Mouse (Mus musculus): ENCODE data around the gene Tmem63c. TPM values are rescaled to one million over a fixed set of nuclear protein-coding genes. Genes with fewer than 3 reads are reported as not detected.

Tmem63c gene
- polyA plus RNA-seq, 1 experiment from 2014 or later, result not detected

GRCm38 (mm10) chr12:87088331-87088730, 67.2 kb downstream of the Tmem63c start:
- Histone ChIP-seq H3K4me3 (ENCODE audit: low read depth, low read length) (no peak overlapping the region), H3K36me3 (ENCODE audit: control insufficient read depth, insufficient read depth, low read length) (no peaks in the 10 kb centered on the region), H3K4me2 (no peak overlapping the region), H3K27me3 (replicated peaks; ENCODE audit: control insufficient read depth, insufficient read depth, low read length) (no peaks in the 10 kb centered on the region), H3K4me1 (replicated peaks; ENCODE audit: control insufficient read depth, insufficient read depth, low read length) (0 out of 2 replicates have a peak, but pooled peaks cover 2% of the 10 kb centered on the region), H3K27ac (ENCODE audit: low read depth, low read length) (no peak overlapping the region), H3K9me3 (ENCODE audit: control insufficient read depth, low read length) (no peaks in the 10 kb centered on the region), H3K9ac (ENCODE audit: low read depth, low read length) (no peak overlapping the region)
- ATAC-seq (replicated peaks; ENCODE audit: low FRiP score), result no peak
- DNase-seq (ENCODE audit: low spot score), result no peak
- 36% methylated on average over 4 of the region's 4 CpGs for WGBS

GRCm38 (mm10) chr12:87089255-87089654, 68.1 kb downstream of the Tmem63c start:
- Histone ChIP-seq H3K27ac (ENCODE audit: low read depth, low read length) (no peak overlapping the region), H3K4me2 (no peak overlapping the region), H3K36me3 (ENCODE audit: control insufficient read depth, insufficient read depth, low read length) (no peaks in the 10 kb centered on the region), H3K27me3 (replicated peaks; ENCODE audit: control insufficient read depth, insufficient read depth, low read length) (no peaks in the 10 kb centered on the region), H3K9ac (ENCODE audit: low read depth, low read length) (no peak overlapping the region), H3K4me1 (replicated peaks; ENCODE audit: control insufficient read depth, insufficient read depth, low read length) (0 out of 2 replicates have a peak, but pooled peaks cover 2% of the 10 kb centered on the region), H3K9me3 (ENCODE audit: control insufficient read depth, low read length) (no peaks in the 10 kb centered on the region), H3K4me3 (ENCODE audit: low read depth, low read length) (no peak overlapping the region)
- 61% methylated on average over 4 of the region's 4 CpGs for WGBS
- DNase-seq (ENCODE audit: low spot score) (no peak), ATAC-seq (replicated peaks; ENCODE audit: low FRiP score) (no peak)

- H3K27me3 ChIP-seq (replicated peaks; ENCODE audit: control insufficient read depth, insufficient read depth, low read length), result no peaks in the 10 kb centered on the region
- WGBS, result 58% methylated on average over 2 of the region's 2 CpGs
- H3K4me2 ChIP-seq, result no peak overlapping the region
- H3K27ac ChIP-seq (ENCODE audit: low read depth, low read length), result no peak overlapping the region
- no peak for DNase-seq (ENCODE audit: low spot score)
- no peaks in the 10 kb centered on the region for H3K9me3 ChIP-seq (ENCODE audit: control insufficient read depth, low read length)
- no peak for ATAC-seq (replicated peaks; ENCODE audit: low FRiP score)
- H3K36me3 ChIP-seq (ENCODE audit: control insufficient read depth, insufficient read depth, low read length), result no peaks in the 10 kb centered on the region
- no peak overlapping the region for H3K4me3 ChIP-seq (ENCODE audit: low read depth, low read length)
- H3K4me1 ChIP-seq (replicated peaks; ENCODE audit: control insufficient read depth, insufficient read depth, low read length), result 0 out of 2 replicates have a peak, but pooled peaks cover 2% of the 10 kb centered on the region
- H3K9ac ChIP-seq (ENCODE audit: low read depth, low read length), result no peak overlapping the region
Measured at GRCm38 (mm10) chr12:87089701-87090100, 68.6 kb downstream of the Tmem63c start.

GRCm38 (mm10) chr12:87091916-87092315, 70.8 kb downstream of the Tmem63c start:
- H3K9me3 ChIP-seq (ENCODE audit: control insufficient read depth, low read length), result no peaks in the 10 kb centered on the region
- no peak overlapping the region for H3K9ac ChIP-seq (ENCODE audit: low read depth, low read length)
- no peak overlapping the region for H3K27ac ChIP-seq (ENCODE audit: low read depth, low read length)
- ATAC-seq (replicated peaks; ENCODE audit: low FRiP score) (no peak), DNase-seq (ENCODE audit: low spot score) (no peak)
- 55% methylated on average over 2 of the region's 2 CpGs for WGBS
- H3K27me3 ChIP-seq (replicated peaks; ENCODE audit: control insufficient read depth, insufficient read depth, low read length), result no peaks in the 10 kb centered on the region
- no peak overlapping the region for H3K4me3 ChIP-seq (ENCODE audit: low read depth, low read length)
- 0 out of 2 replicates have a peak, but pooled peaks cover 2% of the 10 kb centered on the region for H3K4me1 ChIP-seq (replicated peaks; ENCODE audit: control insufficient read depth, insufficient read depth, low read length)
- H3K36me3 ChIP-seq (ENCODE audit: control insufficient read depth, insufficient read depth, low read length), result no peaks in the 10 kb centered on the region
- H3K4me2 ChIP-seq, result no peak overlapping the region

GRCm38 (mm10) chr12:87093249-87093648, 72.1 kb downstream of the Tmem63c start:
- ATAC-seq (replicated peaks; ENCODE audit: low FRiP score), result no peak
- no peaks in the 10 kb centered on the region for H3K9me3 ChIP-seq (ENCODE audit: control insufficient read depth, low read length)
- 76% methylated on average over 4 of the region's 4 CpGs for whole genome bisulfite sequencing
- H3K36me3 ChIP-seq (ENCODE audit: control insufficient read depth, insufficient read depth, low read length), result no peaks in the 10 kb centered on the region
- no peak overlapping the region for H3K27ac ChIP-seq (ENCODE audit: low read depth, low read length)
- H3K27me3 ChIP-seq (replicated peaks; ENCODE audit: control insufficient read depth, insufficient read depth, low read length), result no peaks in the 10 kb centered on the region
- H3K4me1 ChIP-seq (replicated peaks; ENCODE audit: control insufficient read depth, insufficient read depth, low read length), result 0 out of 2 replicates have a peak, but pooled peaks cover 2% of the 10 kb centered on the region
- no peak overlapping the region for H3K4me3 ChIP-seq (ENCODE audit: low read depth, low read length)
- DNase-seq (ENCODE audit: low spot score), result no peak
- H3K4me2 ChIP-seq, result no peak overlapping the region
- H3K9ac ChIP-seq (ENCODE audit: low read depth, low read length), result no peak overlapping the region

- DNase-seq (ENCODE audit: low spot score), result no peak
- Histone ChIP-seq H3K4me3 (ENCODE audit: low read depth, low read length) (no peak overlapping the region), H3K36me3 (ENCODE audit: control insufficient read depth, insufficient read depth, low read length) (no peaks in the 10 kb centered on the region), H3K27me3 (replicated peaks; ENCODE audit: control insufficient read depth, insufficient read depth, low read length) (no peaks in the 10 kb centered on the region), H3K9ac (ENCODE audit: low read depth, low read length) (no peak overlapping the region), H3K4me2 (no peak overlapping the region), H3K27ac (ENCODE audit: low read depth, low read length) (no peak overlapping the region), H3K4me1 (replicated peaks; ENCODE audit: control insufficient read depth, insufficient read depth, low read length) (0 out of 2 replicates have a peak, but pooled peaks cover 2% of the 10 kb centered on the region), H3K9me3 (ENCODE audit: control insufficient read depth, low read length) (no peaks in the 10 kb centered on the region)
- ATAC-seq (replicated peaks; ENCODE audit: low FRiP score), result no peak
- 64% methylated on average over 6 of the region's 6 CpGs for WGBS
Measured at GRCm38 (mm10) chr12:87093671-87094070, 72.5 kb downstream of the Tmem63c start.

- H3K27ac ChIP-seq (ENCODE audit: low read depth, low read length), result no peak overlapping the region
- H3K4me3 ChIP-seq (ENCODE audit: low read depth, low read length), result no peak overlapping the region
- H3K4me2 ChIP-seq, result no peak overlapping the region
- ATAC-seq (replicated peaks; ENCODE audit: low FRiP score) (no peak), DNase-seq (ENCODE audit: low spot score) (no peak)
- H3K9ac ChIP-seq (ENCODE audit: low read depth, low read length), result no peak overlapping the region
- WGBS, result 82% methylated on average over 4 of the region's 4 CpGs
- H3K27me3 ChIP-seq (replicated peaks; ENCODE audit: control insufficient read depth, insufficient read depth, low read length), result peaks cover 26% of the 10 kb centered on the region
- no peaks in the 10 kb centered on the region for H3K36me3 ChIP-seq (ENCODE audit: control insufficient read depth, insufficient read depth, low read length)
- H3K9me3 ChIP-seq (ENCODE audit: control insufficient read depth, low read length), result no peaks in the 10 kb centered on the region
- no peaks in the 10 kb centered on the region for H3K4me1 ChIP-seq (replicated peaks; ENCODE audit: control insufficient read depth, insufficient read depth, low read length)
Measured at GRCm38 (mm10) chr12:87100331-87100730, 79.2 kb downstream of the Tmem63c start.

GRCm38 (mm10) chr12:87102165-87102631, 81.1 kb downstream of the Tmem63c start, which contains the start of gene Ngb:
Gene Ngb, minus strand, starts transcription at chr12:87102539.
- Histone ChIP-seq H3K27me3 (replicated peaks; ENCODE audit: control insufficient read depth, insufficient read depth, low read length) (peaks cover 26% of the 10 kb centered on the region), H3K4me1 (replicated peaks; ENCODE audit: control insufficient read depth, insufficient read depth, low read length) (no peaks in the 10 kb centered on the region), H3K9me3 (ENCODE audit: control insufficient read depth, low read length) (no peaks in the 10 kb centered on the region), H3K4me3 (ENCODE audit: low read depth, low read length) (peak within 1 kb of the TSS; percentile 9; the same call in 1 of the 2 replicates), H3K4me2 (peak within 1 kb of the TSS; percentile 53), H3K9ac (ENCODE audit: low read depth, low read length) (no peak within 1 kb of the TSS), H3K27ac (ENCODE audit: low read depth, low read length) (no peak within 1 kb of the TSS), H3K36me3 (ENCODE audit: control insufficient read depth, insufficient read depth, low read length) (no peaks in the 10 kb centered on the region)
- ATAC-seq (replicated peaks; ENCODE audit: low FRiP score) (no peak), DNase-seq (ENCODE audit: low spot score) (no peak)
- WGBS, result 13% methylated on average over 30 of the region's 32 CpGs

- no peak for DNase-seq (ENCODE audit: low spot score)
- peaks cover 26% of the 10 kb centered on the region for H3K27me3 ChIP-seq (replicated peaks; ENCODE audit: control insufficient read depth, insufficient read depth, low read length)
- no peak overlapping the region for H3K27ac ChIP-seq (ENCODE audit: low read depth, low read length)
- ATAC-seq (replicated peaks; ENCODE audit: low FRiP score), result no peak
- no peak overlapping the region for H3K4me3 ChIP-seq (ENCODE audit: low read depth, low read length)
- no peaks in the 10 kb centered on the region for H3K36me3 ChIP-seq (ENCODE audit: control insufficient read depth, insufficient read depth, low read length)
- no peaks in the 10 kb centered on the region for H3K4me1 ChIP-seq (replicated peaks; ENCODE audit: control insufficient read depth, insufficient read depth, low read length)
- no peak overlapping the region for H3K9ac ChIP-seq (ENCODE audit: low read depth, low read length)
- no peaks in the 10 kb centered on the region for H3K9me3 ChIP-seq (ENCODE audit: control insufficient read depth, low read length)
- no peak overlapping the region for H3K4me2 ChIP-seq
- WGBS, result 82% methylated on average over 4 of the region's 4 CpGs
Measured at GRCm38 (mm10) chr12:87103471-87103870, 82.3 kb downstream of the Tmem63c start.
